Mouse (Mus musculus) embryonic facial prominence, embryonic 10.5 days (tissue): Measurements from ENCODE around the gene Map3k11. TPM values are rescaled to one million over a fixed set of nuclear protein-coding genes. Genes with fewer than 3 reads are reported as not detected.

ENCODE experiments used
- DNase-seq: peaks from one replicate; pipeline ENCODE4 v3.0.0-alpha.2; 2017; ENCODE audit warnings: low spot score
- H3K27ac ChIP-seq: fragments of 300-500 bp; sonication (generic); replicated peaks from 2 replicates; pipeline ENCODE4 v1.5.1; 2016; ENCODE audit warnings: mild to moderate bottlenecking
- H3K27me3 ChIP-seq: fragments of 300-500 bp; sonication (generic); replicated peaks from 2 replicates; pipeline ENCODE4 v1.6.1; 2016; ENCODE audit warnings: low read depth, mild to moderate bottlenecking; ENCODE audit not compliant: poor library complexity, severe bottlenecking
- H3K36me3 ChIP-seq: fragments of 300-500 bp; sonication (generic); replicated peaks from 2 replicates; pipeline ENCODE4 v1.6.1; 2016; ENCODE audit warnings: mild to moderate bottlenecking, moderate library complexity
- H3K4me1 ChIP-seq: fragments of 300-500 bp; sonication (generic); 2 replicates; pipeline ENCODE4 v1.6.1; 2016
- H3K4me3 ChIP-seq: fragments of 300-500 bp; sonication (generic); 2 replicates; pipeline ENCODE4 v1.5.1; 2016; ENCODE audit warnings: mild to moderate bottlenecking, moderate library complexity
- H3K9me3 ChIP-seq: fragments of 300-500 bp; sonication (generic); 2 replicates; pipeline ENCODE4 v1.6.1; 2016; ENCODE audit warnings: mild to moderate bottlenecking
- WGBS: fragments of 180-500 bp; shearing (Covaris S2); methylation state at CpG from one replicate; pipeline ENCODE4 v1.1.7; 2016; 5-methylcytosine and 5-hydroxymethylcytosine counted together
- polyA plus RNA-seq: library from polyadenylated mRNA; unstranded; fragments of >200 nt; fragmentation: Nextera tagmentation; extraction: Ambion mirVana; gene quantifications from 2 replicates; pipeline ENCODE4 v1.2.1, GENCODE M21; 2016

Gene Map3k11
- polyA plus RNA-seq, 1 experiment from 2014 or later = 32.1 TPM

DNA sequence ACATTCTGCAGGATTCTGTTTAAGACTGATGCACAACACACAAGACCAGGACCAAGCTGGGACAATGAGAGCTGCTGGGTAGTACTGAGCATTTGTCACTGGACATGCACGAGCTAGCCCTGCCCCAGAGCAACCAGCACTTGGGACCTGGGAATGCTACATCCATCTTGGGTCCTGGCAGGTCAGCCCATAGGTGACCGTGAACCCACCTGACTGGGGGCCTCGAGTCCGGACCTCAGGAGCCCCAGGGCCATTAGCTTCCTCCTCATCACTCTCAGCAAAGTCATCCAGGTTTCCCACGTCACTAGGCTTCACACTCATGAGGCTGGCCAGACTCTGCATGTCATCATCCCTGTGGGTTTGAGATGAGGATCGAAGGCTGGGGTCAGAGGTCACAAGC is 32.7 kb downstream of the Map3k11 start:
- Histone ChIP-seq H3K36me3 (peaks cover 95% of the 10 kb centered on the region), H3K27me3 (peaks cover 12% of the 10 kb centered on the region), H3K4me1 (peaks cover 38% of the 10 kb centered on the region), H3K9me3 (no peaks in the 10 kb centered on the region), H3K27ac (no peak overlapping the region), H3K4me3 (no peak overlapping the region)
- DNase-seq = no peak
- 91% methylated on average over 6 of the region's 6 CpGs for WGBS

DNA sequence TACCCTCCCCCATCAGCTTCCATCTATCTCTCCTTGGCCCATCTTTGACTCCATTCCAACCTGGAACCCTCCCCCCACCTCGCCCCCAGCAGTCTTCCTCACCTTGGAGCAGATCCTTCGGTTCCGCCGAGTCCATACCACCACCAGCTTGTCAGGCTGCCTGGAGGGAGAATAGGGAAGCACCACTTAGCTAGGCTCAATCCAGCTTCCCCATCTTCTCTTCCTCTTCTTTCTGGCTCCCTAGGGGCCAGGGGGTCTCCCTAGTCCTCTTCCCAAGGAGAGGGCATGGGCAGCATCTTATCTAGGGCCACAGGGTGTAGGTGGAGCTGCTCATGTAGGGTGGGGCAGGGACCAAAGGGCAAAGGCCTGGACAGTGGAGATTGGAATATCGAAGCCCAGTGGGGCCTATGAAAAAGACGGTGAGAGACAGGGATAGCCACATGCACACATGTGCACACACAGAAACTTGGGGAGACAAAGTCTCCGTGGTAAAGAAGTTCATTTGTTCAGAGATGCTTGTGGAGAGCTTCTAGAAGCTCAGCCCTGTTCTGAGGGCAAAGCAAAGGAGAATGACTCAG is 34.4 kb downstream of the Map3k11 start:
- Histone ChIP-seq H3K27ac (no peak overlapping the region), H3K4me3 (peak overlapping the region; percentile 16; the same call in 1 of the 2 replicates), H3K9me3 (no peaks in the 10 kb centered on the region), H3K4me1 (peaks cover 42% of the 10 kb centered on the region), H3K36me3 (peaks cover 91% of the 10 kb centered on the region), H3K27me3 (peaks cover 8% of the 10 kb centered on the region)
- DNase-seq = no peak
- 90% methylated on average over 7 of the region's 7 CpGs for WGBS

- H3K4me3 ChIP-seq = peak overlapping the region; percentile 97; the same call in 1 of the 2 replicates
- H3K9me3 ChIP-seq = no peaks in the 10 kb centered on the region
- peak overlapping the region; percentile 75 for H3K27ac ChIP-seq
- no peak for DNase-seq
- 73% methylated on average over 4 of the region's 4 CpGs for WGBS
- peaks cover 51% of the 10 kb centered on the region for H3K4me1 ChIP-seq
- peaks cover 8% of the 10 kb centered on the region for H3K27me3 ChIP-seq
- H3K36me3 ChIP-seq = peaks cover 80% of the 10 kb centered on the region
Observed at GRCm38 (mm10) chr19:5723934-5724548, 35.5 kb downstream of the Map3k11 start.

DNA sequence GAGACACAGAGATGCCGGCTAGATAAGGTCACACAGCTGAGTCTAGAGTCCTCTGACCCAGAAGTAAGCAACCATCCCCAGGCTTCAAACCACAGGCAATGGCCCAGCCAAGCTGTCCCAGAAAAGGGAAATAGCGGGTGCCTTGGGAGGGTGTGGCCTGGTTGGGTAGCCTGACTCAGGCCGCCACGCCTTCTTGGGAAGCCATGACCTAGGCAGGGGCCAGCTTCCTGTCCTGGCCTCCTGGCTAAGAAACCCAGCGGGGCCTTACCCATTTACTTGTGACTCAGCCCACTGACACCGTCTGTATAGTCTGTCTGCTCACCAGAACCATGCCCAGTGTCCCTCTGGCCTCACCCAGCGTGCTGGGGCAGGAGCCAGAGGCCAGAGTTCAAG is 36.0 kb downstream of the Map3k11 start:
- Histone ChIP-seq H3K27ac (peak overlapping the region; percentile 75; the same call in 1 of the 2 replicates), H3K4me3 (peak overlapping the region; percentile 97), H3K4me1 (peaks cover 52% of the 10 kb centered on the region), H3K27me3 (peaks cover 8% of the 10 kb centered on the region), H3K9me3 (no peaks in the 10 kb centered on the region), H3K36me3 (peaks cover 75% of the 10 kb centered on the region)
- 76% methylated on average over 7 of the region's 7 CpGs for WGBS
- DNase-seq = no peak

- H3K27me3 ChIP-seq = peaks cover 8% of the 10 kb centered on the region
- WGBS = 81% methylated on average over 12 of the region's 12 CpGs
- no peak for DNase-seq
- peak overlapping the region; percentile 97 for H3K4me3 ChIP-seq
- no peaks in the 10 kb centered on the region for H3K9me3 ChIP-seq
- H3K27ac ChIP-seq = peak overlapping the region; percentile 75; the same call in 1 of the 2 replicates
- H3K4me1 ChIP-seq = peaks cover 58% of the 10 kb centered on the region
- H3K36me3 ChIP-seq = peaks cover 70% of the 10 kb centered on the region
Observed at GRCm38 (mm10) chr19:5725029-5725707, 36.6 kb downstream of the Map3k11 start.

GRCm38 (mm10) chr19:5725767-5726515 is 37.4 kb downstream of the Map3k11 start, which contains the start of gene Ehbp1l1:
Ehbp1l1 (minus strand) TSS chr19:5726317.
- no peaks in the 10 kb centered on the region for H3K9me3 ChIP-seq
- peaks cover 8% of the 10 kb centered on the region for H3K27me3 ChIP-seq
- peak; percentile 69 for DNase-seq
- H3K4me1 ChIP-seq = peaks cover 66% of the 10 kb centered on the region
- H3K4me3 ChIP-seq = peak within 1 kb of the TSS; percentile 97
- H3K27ac ChIP-seq = peak within 1 kb of the TSS; percentile 75
- 10% methylated on average over 49 of the region's 49 CpGs for WGBS
- peaks cover 68% of the 10 kb centered on the region for H3K36me3 ChIP-seq

- H3K4me1 ChIP-seq = peaks cover 74% of the 10 kb centered on the region
- peaks cover 57% of the 10 kb centered on the region for H3K36me3 ChIP-seq
- WGBS = 81% methylated on average over 15 of the region's 15 CpGs
- 0 out of 2 replicates have a peak overlapping the region, but pooled peaks have one; percentile 31 for H3K27ac ChIP-seq
- H3K4me3 ChIP-seq = peak overlapping the region; percentile 97
- no peak for DNase-seq
- no peaks in the 10 kb centered on the region for H3K9me3 ChIP-seq
- peaks cover 8% of the 10 kb centered on the region for H3K27me3 ChIP-seq
Observed at GRCm38 (mm10) chr19:5726961-5727578, 38.5 kb downstream of the Map3k11 start.

- peak; percentile 90 for DNase-seq
- 5% methylated on average over 14 of the region's 14 CpGs for WGBS
- H3K27me3 ChIP-seq = peaks cover 8% of the 10 kb centered on the region
- H3K4me1 ChIP-seq = peaks cover 75% of the 10 kb centered on the region
- peak overlapping the region; percentile 31; the same call in 1 of the 2 replicates for H3K27ac ChIP-seq
- H3K9me3 ChIP-seq = no peaks in the 10 kb centered on the region
- peak overlapping the region; percentile 97 for H3K4me3 ChIP-seq
- peaks cover 50% of the 10 kb centered on the region for H3K36me3 ChIP-seq
Observed at GRCm38 (mm10) chr19:5727701-5728100, 39.2 kb downstream of the Map3k11 start.

DNA sequence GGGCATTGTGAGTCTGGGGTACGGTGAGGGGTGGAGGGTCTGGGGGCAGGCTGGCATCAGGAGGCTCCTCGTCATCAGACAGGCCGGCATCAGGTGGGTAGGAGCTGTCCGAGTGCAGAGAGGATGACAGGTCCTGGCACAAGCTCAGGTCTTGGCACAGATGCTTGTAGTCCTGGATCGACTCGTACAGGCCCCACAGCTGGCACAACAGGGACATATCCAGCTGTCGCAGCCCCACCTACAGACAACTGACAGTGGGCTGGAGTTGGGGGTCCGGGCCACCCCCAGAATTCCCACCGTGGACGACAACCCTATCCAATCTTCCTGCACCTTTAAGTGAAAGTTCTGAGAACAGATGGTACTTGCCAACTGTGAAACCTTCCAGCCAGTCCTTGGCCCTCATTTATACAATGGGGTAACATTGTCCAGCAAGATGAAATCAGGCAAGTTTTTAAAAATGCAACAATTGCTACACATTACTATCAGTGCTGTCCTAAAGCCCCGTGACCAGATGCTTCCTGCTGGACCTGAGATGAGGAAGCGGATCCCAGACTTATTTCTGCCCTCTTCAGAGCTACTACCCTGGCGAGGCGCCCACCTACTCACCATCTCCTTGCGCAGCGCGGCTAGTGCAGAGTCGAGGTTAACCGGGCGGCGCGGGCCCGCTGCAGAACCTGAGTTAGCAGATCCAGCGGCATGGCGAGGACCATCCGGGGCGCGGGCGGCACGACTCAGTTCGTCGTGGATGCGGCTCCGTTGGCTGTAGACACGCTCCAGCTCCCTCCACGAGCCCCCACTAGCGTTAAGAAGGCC is 40.3 kb downstream of the Map3k11 start:
- DNase-seq = no peak
- Histone ChIP-seq H3K27me3 (peaks cover 8% of the 10 kb centered on the region), H3K4me1 (peaks cover 74% of the 10 kb centered on the region), H3K4me3 (peak overlapping the region; percentile 97), H3K9me3 (no peaks in the 10 kb centered on the region), H3K36me3 (peaks cover 39% of the 10 kb centered on the region), H3K27ac (peak overlapping the region; percentile 99)
- WGBS = 11% methylated on average over 37 of the region's 37 CpGs

GRCm38 (mm10) chr19:5729444-5729815 is 40.9 kb downstream of the Map3k11 start, which contains the start of gene Fam89b:
Fam89b (minus strand) TSS chr19:5729653.
- Histone ChIP-seq H3K4me1 (peaks cover 68% of the 10 kb centered on the region), H3K27ac (peak within 1 kb of the TSS; percentile 99), H3K4me3 (peak within 1 kb of the TSS; percentile 97), H3K27me3 (peaks cover 12% of the 10 kb centered on the region), H3K36me3 (peaks cover 33% of the 10 kb centered on the region), H3K9me3 (no peaks in the 10 kb centered on the region)
- peak; percentile 92 for DNase-seq
- WGBS = under 1% methylated on average over 37 of the region's 37 CpGs
